Mouse (Mus musculus): ENCODE data around the gene Hectd1.

GRCm38 (mm10) chr12:51845261-51845660 is 15.9 kb upstream of the Hectd1 start:
- no peak for TF ChIP-seq CTCF (IDR thresholded peaks at IDR 0.05; ENCODE audit: low read depth)
- no peak for TF ChIP-seq EP300 (optimal IDR thresholded peaks at IDR 0.05)
